Mouse (Mus musculus) heart, adult 11 months (tissue): Measurements from ENCODE around the gene Capn7.

Experiments used
- DNase-seq: peaks from one replicate; pipeline ENCODE4 v3.0.0; 2022

The Capn7 gene

DNA sequence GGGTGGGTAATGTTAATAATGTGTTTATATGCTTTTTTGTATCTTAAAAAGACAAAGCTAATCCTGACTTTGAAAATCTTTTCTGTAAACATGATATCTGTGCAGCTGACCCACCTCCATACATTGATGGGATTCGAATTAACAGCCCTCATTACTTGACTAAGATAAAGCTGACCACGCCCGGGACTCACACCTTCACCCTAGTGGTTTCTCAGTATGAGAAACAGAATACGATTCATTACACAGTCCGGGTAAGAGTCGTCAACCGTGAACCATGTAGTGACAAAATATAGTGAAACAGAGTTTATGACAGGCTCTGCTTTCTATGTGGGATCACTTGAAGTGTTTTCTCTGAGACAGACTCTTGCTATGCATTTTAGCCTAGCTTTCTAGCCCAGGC lies 31.5 kb downstream of the Capn7 start:
- DNase-seq: no peak

- no peak for DNase-seq
Observed at GRCm38 (mm10) chr14:31369377-31369776, 32.9 kb downstream of the Capn7 start.

DNA sequence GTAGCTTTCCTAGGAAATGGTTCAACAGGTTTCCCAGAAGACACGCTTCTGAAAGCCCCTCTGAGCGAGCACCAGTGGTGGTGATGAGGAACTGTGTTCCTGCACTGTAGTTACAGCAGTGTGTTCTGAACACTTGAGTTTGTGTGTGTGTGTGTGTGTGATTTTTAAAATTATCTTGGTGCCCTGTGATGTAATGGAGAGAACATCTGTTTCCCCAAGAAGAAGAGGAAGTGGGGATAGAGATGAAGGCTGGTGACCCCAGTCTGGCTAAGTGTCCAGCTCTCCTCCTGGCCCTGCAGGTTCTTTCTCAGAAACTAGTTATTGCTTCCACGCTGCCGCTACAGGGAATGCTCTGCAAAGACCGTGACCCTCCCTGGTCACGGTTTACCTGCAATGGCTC lies 38.0 kb downstream of the Capn7 start:
- peak; percentile 89 for DNase-seq

- peak; percentile 84 for DNase-seq
Observed at GRCm38 (mm10) chr14:31376331-31376730, 39.9 kb downstream of the Capn7 start.

DNA sequence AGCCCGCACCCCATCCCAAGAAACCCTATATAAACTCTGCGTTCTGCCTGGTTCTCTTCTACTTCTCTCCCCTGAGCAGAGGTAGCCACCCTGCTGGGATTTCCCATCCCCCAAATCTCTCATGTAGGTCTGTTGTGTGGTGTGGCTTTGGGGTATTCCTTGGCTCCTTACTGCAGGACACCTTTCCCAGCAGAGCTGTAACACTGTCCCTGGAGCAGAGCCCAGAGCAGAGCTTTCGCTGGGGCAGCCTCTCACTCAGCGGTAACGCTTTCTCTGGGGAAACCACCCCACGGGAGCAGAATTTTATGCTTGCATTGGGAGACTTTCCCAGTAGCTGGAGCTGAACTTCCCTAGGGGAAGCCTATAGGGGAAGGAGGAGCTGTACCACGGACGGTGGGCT lies 45.8 kb downstream of the Capn7 start:
- peak; percentile 87 for DNase-seq

- DNase-seq: peak; percentile 89
Observed at GRCm38 (mm10) chr14:31383470-31384050, 47.1 kb downstream of the Capn7 start.

DNA sequence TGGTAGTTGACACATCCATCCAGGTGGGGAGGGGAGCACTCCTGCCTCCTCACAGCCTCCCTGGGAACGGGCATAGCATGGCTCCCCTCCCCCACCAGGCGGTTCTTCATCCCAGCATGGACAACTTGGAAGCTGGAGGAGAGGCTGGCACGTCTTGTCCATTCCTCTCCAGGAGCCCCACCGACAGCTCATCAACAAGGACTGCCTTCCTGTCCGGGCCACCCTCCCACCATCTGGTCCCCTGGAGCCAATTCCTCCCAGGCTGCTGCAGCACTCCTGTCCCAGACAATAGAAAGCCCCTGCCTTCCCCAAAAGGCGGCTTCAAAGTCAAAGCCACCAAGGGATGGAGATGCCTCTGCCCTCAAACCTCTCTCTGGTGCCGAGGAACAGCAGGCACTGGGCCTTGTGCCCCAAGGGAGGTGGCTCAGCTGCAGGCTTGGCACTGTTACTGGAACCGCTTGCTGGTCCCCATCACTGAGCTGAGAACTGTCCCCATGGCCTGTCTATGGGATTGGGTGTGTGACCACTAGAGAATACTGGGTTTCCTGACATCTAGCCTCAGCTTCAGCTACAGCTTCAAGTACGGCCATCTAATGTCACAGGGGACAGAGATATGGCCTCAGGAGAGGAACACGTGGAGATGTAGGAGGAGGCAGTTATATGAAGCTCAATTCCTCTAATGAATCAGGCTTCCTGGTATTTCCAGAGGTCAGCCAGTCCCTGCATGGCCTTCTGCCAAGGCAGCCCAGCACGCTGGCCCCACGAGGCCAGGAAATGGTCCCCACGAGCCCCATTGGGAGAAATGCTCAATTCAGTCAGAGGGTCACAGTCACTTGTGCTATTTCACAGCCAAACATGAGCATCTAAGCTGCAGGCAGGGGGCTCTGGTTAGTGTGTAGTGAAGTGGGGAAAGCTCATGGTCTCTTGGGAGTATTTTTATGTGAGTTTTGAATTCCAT lies 48.2 kb downstream of the Capn7 start:
- peak; percentile 98 for DNase-seq

DNA sequence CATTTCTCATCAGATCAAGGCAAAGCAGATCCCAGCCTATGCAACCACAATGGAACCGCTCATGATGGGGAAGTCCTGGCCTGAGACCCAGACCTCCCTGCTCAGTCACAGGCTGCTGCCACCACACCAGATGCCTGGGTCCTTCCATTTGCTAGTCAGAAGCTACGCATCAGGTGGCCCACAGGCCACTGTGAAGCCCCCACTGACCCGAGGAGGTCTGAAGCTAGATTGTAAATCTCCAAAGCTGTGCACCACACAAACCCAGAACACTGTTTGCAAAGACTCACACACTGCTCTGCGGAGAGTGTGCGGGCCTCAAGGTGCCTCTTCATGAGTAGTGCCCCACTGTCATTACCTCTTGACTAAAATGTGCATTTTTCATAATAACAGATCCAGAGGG lies 49.0 kb downstream of the Capn7 start:
- peak; percentile 93 for DNase-seq

- peak; percentile 99 for DNase-seq
Observed at GRCm38 (mm10) chr14:31385977-31386697, 49.7 kb downstream of the Capn7 start.

- peak; percentile 97 for DNase-seq
Observed at GRCm38 (mm10) chr14:31387301-31387981, 51.0 kb downstream of the Capn7 start.

- peak; percentile 94 for DNase-seq
Observed at GRCm38 (mm10) chr14:31388086-31388872, 51.8 kb downstream of the Capn7 start.

GRCm38 (mm10) chr14:31389421-31390147 lies 53.1 kb downstream of the Capn7 start:
- peak; percentile 93 for DNase-seq

GRCm38 (mm10) chr14:31392300-31392699 lies 55.9 kb downstream of the Capn7 start:
- no peak for DNase-seq

DNA sequence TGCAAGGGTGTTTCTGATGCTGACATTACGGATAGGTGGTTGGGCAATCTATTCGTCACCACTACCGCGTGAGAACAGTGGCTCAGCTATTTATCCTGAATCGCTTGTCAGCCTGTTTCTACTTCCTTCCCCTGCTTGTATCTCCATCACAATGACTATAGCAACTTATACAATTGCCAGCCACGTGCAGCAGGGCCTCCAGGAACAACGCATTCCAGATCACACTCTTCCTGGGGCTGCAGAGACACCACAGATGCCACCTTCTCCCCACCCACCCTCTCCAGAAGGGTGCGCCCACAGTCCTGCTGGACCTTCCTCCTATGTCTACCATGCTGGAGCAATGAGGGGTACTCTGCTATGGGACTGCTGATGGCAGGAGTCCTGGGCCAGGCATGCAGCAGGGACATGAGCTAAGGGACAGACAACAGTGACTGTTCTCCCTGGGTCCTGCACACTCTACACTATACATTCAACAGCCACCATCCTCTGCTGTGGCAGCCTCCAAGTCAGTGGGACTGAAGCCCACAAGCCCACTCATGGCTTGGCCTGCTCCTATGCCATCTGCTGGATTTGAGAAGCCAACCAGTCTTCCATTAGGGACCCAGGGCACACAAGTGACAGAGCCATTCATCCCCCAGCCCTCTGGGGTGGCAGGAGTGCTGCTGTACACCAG lies 56.6 kb downstream of the Capn7 start:
- DNase-seq: peak; percentile 94

GRCm38 (mm10) chr14:31393546-31393890 lies 57.1 kb downstream of the Capn7 start:
- peak; percentile 92 for DNase-seq

GRCm38 (mm10) chr14:31393936-31394630 lies 57.6 kb downstream of the Capn7 start:
- peak; percentile 96 for DNase-seq

DNA sequence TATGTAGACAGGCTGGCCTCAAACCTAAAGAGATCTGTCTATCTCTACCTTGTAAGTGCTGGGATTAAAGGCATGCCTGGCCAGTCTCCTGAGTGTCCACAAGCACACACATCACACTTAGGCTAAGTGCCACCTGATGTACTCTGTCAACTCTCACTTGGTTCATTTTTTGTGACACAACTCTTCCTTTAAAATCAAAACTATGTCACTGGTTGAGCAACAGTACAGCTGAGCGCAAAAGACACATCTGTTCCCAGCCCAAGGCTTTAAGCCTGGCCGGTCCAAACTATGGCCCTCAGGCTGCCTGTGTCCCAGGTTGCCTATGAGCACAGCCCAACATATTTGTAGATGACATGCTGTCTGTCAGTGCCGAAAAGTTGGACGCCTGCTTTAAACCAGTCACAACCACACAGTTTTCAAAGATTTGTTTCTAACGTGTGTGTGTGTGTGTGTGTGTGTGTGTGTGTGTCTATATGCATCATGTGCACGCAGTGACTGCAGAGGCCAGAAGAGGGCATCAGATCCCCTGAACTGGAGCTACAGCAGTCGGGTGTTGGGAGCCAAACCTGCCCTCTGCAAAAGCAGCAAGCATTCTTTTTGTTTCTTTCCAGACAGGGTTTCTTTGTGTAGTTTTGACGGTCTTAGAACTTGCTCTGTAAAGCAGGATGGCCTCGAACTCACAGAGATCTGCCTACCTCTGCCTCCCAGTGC lies 58.5 kb downstream of the Capn7 start:
- peak; percentile 94 for DNase-seq

- DNase-seq: no peak
Observed at GRCm38 (mm10) chr14:31395629-31396199, 59.3 kb downstream of the Capn7 start.

GRCm38 (mm10) chr14:31396428-31396827 lies 60.0 kb downstream of the Capn7 start:
- no peak for DNase-seq
